ENCODE assay signal across 34 mouse cellular contexts in the genomic region with DNA sequence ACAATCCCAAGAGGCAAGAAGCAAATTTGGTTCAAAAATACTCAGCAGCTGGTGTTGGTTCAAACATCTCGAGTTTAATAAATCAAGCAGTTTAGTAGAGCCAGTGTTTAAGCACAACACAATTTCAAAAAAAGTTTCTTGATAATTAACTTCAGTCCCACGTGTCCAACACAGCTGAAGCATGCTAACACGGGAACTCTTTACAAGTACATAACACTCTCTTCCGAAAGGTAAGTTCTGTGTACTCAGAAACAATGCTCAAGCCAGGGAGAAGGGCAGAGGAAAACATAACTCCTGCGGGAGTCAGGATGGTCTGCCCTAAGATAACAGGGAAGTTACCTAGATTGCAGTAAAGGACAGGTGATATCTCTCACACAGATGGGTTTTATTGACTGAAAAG.
"Had no signal": no experiment of that assay in that cellular context is flagged by ENCODE, and none has a peak within 500 bp of the region (broad histone marks: within the 10 kb centered on the region; RNA-seq: fewer than 3 reads in every experiment).

No protein-coding gene starts in this region.

- H3K27ac ChIP-seq: heart, embryonic 10.5 days; heart, embryonic 13.5 days; heart, embryonic 15.5 days; hindbrain, embryonic 10.5 days; hindbrain, embryonic 12.5 days; hindbrain, embryonic 13.5 days; hindbrain, embryonic 14.5 days; hindbrain, embryonic 15.5 days; hindbrain, postnatal 0 days; intestine, embryonic 15.5 days; kidney, postnatal 0 days; layer of hippocampus, adult 2 months; left cerebral cortex, adult 2 months had no signal

- H3K36me3 ChIP-seq: heart, embryonic 15.5 days; hindbrain, embryonic 10.5 days; hindbrain, embryonic 12.5 days; hindbrain, embryonic 13.5 days; hindbrain, embryonic 15.5 days; intestine, embryonic 15.5 days had no signal

- ATAC-seq: hindbrain, embryonic 16.5 days; hindbrain, postnatal 0 days; inflammation-experienced regulatory T-cells, adult 6 months; intestine, embryonic 15.5 days; intestine, embryonic 16.5 days; intestine, postnatal 0 days had no signal

- DNase-seq: heart, postnatal 10 days; heart, postnatal 14 days; heart, postnatal 36 days; heart, postnatal 4 days; kidney, adult 11 months; kidney, adult 18-20 months; kidney, adult 8-10 months; kidney, adult 9 months; kidney, postnatal 10 days; kidney, postnatal 14 days; kidney, postnatal 25 days; kidney, postnatal 36 days; kidney, postnatal 4 days; layer of hippocampus, adult 9-11 months; layer of hippocampus, postnatal 36 days had no signal

- H3K9me3 ChIP-seq: heart, embryonic 10.5 days; heart, embryonic 12.5 days; heart, embryonic 13.5 days; heart, embryonic 15.5 days; hindbrain, embryonic 10.5 days; hindbrain, embryonic 12.5 days; hindbrain, embryonic 13.5 days; hindbrain, embryonic 15.5 days; intestine, embryonic 15.5 days had no signal

- H3K4me2 ChIP-seq: heart, embryonic 11.5 days; heart, embryonic 12.5 days; heart, embryonic 13.5 days; heart, embryonic 15.5 days; hindbrain, embryonic 12.5 days; hindbrain, embryonic 13.5 days; hindbrain, embryonic 14.5 days; hindbrain, embryonic 15.5 days; intestine, embryonic 15.5 days had no signal

- H3K9ac ChIP-seq: heart, embryonic 12.5 days; heart, embryonic 13.5 days; heart, embryonic 15.5 days; hindbrain, embryonic 12.5 days; hindbrain, embryonic 13.5 days; hindbrain, embryonic 14.5 days; hindbrain, embryonic 15.5 days; intestine, embryonic 15.5 days had no signal

- H3K4me3 ChIP-seq: heart, embryonic 10.5 days; heart, embryonic 12.5 days; heart, embryonic 13.5 days; heart, embryonic 15.5 days; hindbrain, embryonic 10.5 days; hindbrain, embryonic 12.5 days; hindbrain, embryonic 13.5 days; hindbrain, embryonic 15.5 days; intestine, embryonic 15.5 days; layer of hippocampus, adult 2 months; left cerebral cortex, adult 2 months had no signal

- H3K27me3 ChIP-seq: heart, embryonic 12.5 days; heart, embryonic 13.5 days; heart, embryonic 15.5 days; hindbrain, embryonic 12.5 days; hindbrain, embryonic 13.5 days; hindbrain, embryonic 15.5 days; intestine, embryonic 15.5 days had no signal

- H3K4me1 ChIP-seq: hindbrain, embryonic 10.5 days; hindbrain, embryonic 12.5 days; hindbrain, embryonic 13.5 days; hindbrain, embryonic 15.5 days; intestine, embryonic 15.5 days had no signal
